Mouse (Mus musculus) R1 (cell line): ENCODE measurements around the gene Clpp.

Experiments
- DNase-seq: peaks from one replicate; pipeline ENCODE4 v3.0.0-alpha.2; 2018; ENCODE audit warnings: low read depth, low spot score

Clpp gene

DNA sequence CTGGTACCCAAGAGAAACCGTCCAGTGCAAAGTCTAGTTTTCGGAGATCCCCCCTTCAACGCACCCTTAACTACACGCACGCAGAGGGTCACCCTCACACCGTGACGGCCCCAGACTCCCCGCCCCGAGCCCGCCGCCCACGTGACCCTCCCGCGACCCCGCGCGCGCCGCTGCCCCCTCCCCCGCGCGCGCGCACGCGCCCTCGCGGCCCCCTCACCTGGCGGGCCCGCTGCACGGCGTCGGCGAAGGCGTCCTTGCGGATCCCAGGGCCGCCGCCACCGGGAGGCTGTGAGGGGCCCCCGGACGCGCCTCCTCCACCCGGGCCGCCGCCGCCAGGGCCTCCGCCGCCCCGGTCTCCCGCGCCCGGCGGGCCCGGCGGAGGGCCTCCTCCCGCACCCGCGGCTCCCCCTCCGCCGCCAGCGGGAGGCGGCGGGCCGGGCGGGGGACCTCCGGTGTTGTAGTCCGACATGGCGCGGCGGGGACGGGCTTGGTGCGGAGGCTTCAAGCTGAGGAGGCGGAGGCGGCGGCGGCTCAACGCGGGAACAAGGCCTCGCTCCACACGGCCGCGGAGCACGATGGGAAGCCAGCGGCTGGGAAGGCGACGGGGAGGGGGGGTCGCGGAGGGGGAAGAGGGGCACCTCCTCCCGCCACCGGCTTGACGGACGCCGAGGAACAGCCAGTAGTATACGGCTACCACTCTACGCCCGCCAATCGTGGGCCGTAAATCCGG, 41.0 kb downstream of the Clpp start, which contains the start of gene Khsrp:
Gene Khsrp, minus strand, starts transcription at position 592 of the 730 bp plus-strand sequence.
- DNase-seq: peak; percentile 46

GRCm38 (mm10) chr17:57031661-57032420, 41.7 kb downstream of the Clpp start:
- peak; percentile 100 for DNase-seq

DNA sequence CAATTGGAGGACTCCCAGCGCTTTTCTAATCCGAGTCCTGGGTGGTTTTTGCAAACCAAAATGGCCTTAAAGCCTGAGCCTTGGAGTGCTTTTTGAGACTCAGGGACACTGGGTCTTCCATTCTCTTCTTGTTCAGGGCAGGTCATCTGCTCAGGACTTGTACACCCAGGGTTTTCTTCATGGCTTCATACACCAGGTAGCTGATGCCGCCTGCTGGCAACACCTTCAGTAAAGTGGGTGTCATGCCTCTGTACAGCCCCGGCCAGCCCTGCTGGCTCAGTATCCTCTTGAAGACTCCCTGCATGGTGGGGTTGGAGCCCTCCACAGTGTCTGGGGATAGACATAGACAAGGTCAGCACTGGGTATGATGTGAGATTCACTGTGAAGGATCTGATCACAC, 42.7 kb downstream of the Clpp start:
- DNase-seq: no peak

- DNase-seq: peak; percentile 77
Measured at GRCm38 (mm10) chr17:57038978-57039377, 48.9 kb downstream of the Clpp start.

- no peak for DNase-seq
Measured at GRCm38 (mm10) chr17:57041554-57041953, 51.4 kb downstream of the Clpp start, which contains the start of gene Slc25a41. TSS of gene Slc25a41 (minus strand) at chr17:57041654.
